Mouse (Mus musculus): ENCODE measurements around the gene Olfr1272. TPM values are rescaled to one million over a fixed set of nuclear protein-coding genes. Genes with fewer than 3 reads are reported as not detected.
"Not testable (repeated sequence)": the region's sequence is repeated elsewhere in the genome, so short reads cannot be mapped to it uniquely, and the experiment has no call there.

Gene Olfr1272
- total RNA-seq (2021) = not detected
- long read RNA-seq, experiment 1 = 0 reads
- long read RNA-seq, experiment 2 = 0 reads

GRCm38 (mm10) chr2:90292741-90293140 is at the start of gene Olfr1272:
Olfr1272 (minus strand) TSS chr2:90292841.
- DNase-seq (ENCODE audit: low spot score in 2 of 2) = no peak

DNA sequence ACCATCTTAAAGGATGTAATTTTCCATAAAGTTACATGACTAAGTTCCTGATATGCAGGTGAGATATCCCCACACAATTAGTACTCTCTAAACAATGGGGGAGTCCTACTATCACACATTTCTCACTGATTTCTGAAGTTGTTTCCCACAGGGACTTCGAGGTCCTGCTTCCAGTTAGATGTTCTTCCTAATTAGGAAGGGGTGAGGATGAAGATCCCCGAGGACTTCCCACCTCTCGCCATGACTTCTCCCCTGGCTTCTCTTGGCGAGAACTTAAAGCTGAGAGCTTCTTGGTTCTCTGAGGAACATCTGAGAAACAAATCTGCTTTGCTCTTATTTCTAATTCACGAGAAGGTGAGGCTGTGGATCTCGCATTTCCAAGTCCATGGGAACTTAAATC is 29.3 kb upstream of the Olfr1272 start, which contains the start of gene Gm13769:
Gm13769 (plus strand) TSS at position 301 of the 400 bp plus-strand sequence.
- DNase-seq (ENCODE audit: low spot score in 2 of 2) = not testable (repeated sequence)

DNA sequence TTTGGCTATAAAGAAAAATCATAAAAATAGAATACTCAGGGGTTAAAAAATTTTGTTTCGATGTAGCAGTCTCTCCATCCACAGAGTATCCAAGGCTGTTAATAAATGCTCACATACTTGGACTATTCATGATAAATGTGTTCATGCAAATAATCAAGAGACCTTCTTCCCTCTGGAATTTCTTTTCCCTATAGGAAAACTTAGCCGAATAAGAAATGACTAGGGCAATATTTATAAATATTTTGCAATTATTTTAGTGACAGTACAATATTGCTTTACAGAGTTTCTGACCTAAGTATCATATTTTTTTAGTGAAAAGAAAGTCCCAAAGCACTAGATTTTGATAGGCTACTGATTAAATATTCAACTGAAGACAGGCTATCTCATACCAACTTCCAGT is 21.7 kb downstream of the Olfr1272 start, which contains the start of gene Olfr1271:
Olfr1271 (minus strand) TSS at position 101 of the 400 bp plus-strand sequence.
- no peak for DNase-seq (ENCODE audit: low spot score in 2 of 2)

DNA sequence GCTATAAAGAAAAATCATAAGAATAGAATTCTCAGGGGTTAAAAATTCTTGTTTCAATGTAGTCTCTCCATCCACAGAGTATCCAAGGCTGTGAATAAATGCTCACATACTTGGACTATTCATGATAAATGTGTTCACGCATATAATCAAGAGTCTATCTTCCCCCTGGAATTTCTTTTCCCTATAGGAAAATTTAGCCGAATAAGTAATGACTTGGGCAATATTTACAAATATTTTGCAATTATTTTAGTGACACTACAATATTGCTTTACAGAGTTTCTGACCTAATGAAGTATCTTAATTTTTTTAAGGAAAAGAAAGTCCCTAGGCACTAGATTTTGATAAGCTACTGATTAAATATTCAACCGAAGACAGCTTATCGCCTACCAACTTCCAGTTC is 35.1 kb downstream of the Olfr1272 start, which contains the start of gene Olfr142:
Olfr142 (minus strand) TSS at position 101 of the 400 bp plus-strand sequence.
- no peak for DNase-seq (ENCODE audit: low spot score in 2 of 2)

Other genes with a start within 250 kb of the Olfr1272 start
- not detected for gene Olfr140, start 229.2 kb downstream of the Olfr1272 start, total RNA-seq (2021)
- gene Olfr1269, start 171.4 kb downstream of the Olfr1272 start, total RNA-seq (2021) = not detected
- not detected for gene Olfr32, start 150.5 kb downstream of the Olfr1272 start, total RNA-seq (2021)
- gene Olfr1270, start 139.8 kb downstream of the Olfr1272 start, total RNA-seq (2021) = not detected
- under 1 TPM in 1 of 2 experiments, not detected in 1; 0.11 TPM for gene Olfr1506, start 68.3 kb downstream of the Olfr1272 start, total RNA-seq (2021)
- not detected for gene Olfr142, start 35.2 kb downstream of the Olfr1272 start, total RNA-seq (2021)
- not detected for gene Olfr1271, start 21.8 kb downstream of the Olfr1272 start, total RNA-seq (2021)
- gene Gm13769, start 29.4 kb upstream of the Olfr1272 start, total RNA-seq (2021) = not detected
- gene Olfr1274-ps, start 105.8 kb upstream of the Olfr1272 start, total RNA-seq (2021) = not detected